Mouse (Mus musculus) liver, embryonic 14.5 days (tissue): Measurements from ENCODE around the gene Prdm2. TPM values are rescaled to one million over a fixed set of nuclear protein-coding genes. Genes with fewer than 3 reads are reported as not detected.
A peak's percentile ranks its signal among the peaks of the same experiment; 100 is the strongest.

Experiments used
- ATAC-seq: fragments of 200-750 bp; cut with Nextera tagmentation; 2 replicates; pipeline ENCODE4 v1.8.0; 2017; ENCODE audit warnings: moderate number of reproducible peaks, mild to moderate bottlenecking, moderate library complexity; ENCODE audit not compliant: insufficient read depth
- DNase-seq, 3 experiments: peaks; one replicate each; pipeline ENCODE4 v3.0.0-alpha.2; 2012 to 2013; ENCODE audit warnings: low read depth in 3 of 3, low spot score in 3 of 3
- H3K27ac ChIP-seq: fragments of 300-500 bp; sonication (generic); 2 replicates; pipeline ENCODE4 v1.5.1; 2014; ENCODE audit warnings: moderate library complexity, mild to moderate bottlenecking, control low read depth, inconsistent platforms
- H3K27me3 ChIP-seq: fragments of 300-500 bp; sonication (generic); 2 replicates; pipeline ENCODE4 v1.6.1; 2014; ENCODE audit warnings: mild to moderate bottlenecking, low read length, moderate library complexity; ENCODE audit not compliant: control insufficient read depth, insufficient read depth
- H3K36me3 ChIP-seq: fragments of 300-500 bp; sonication (generic); replicated peaks from 2 replicates; pipeline ENCODE4 v1.6.1; 2014; ENCODE audit warnings: low read depth; ENCODE audit not compliant: control insufficient read depth, insufficient read depth
- H3K4me1 ChIP-seq, 2 experiments: fragments of 200-500 bp in 1 of 2; fragments of 300-500 bp in 1 of 2; sonication (generic) in 1 of 2; replicated peaks; 2 replicates each; pipeline ENCODE4 v1.6.1; 2012 to 2014; ENCODE audit warnings: antibody characterized with exemption in 1 of 2, inconsistent platforms in 1 of 2, low read length in 1 of 2; ENCODE audit not compliant: control insufficient read depth in 2 of 2, insufficient read depth in 2 of 2
- H3K4me2 ChIP-seq: fragments of 300-500 bp; sonication (generic); 2 replicates; pipeline ENCODE4 v1.6.1; 2014; ENCODE audit warnings: low read depth, mild to moderate bottlenecking, control low read depth, moderate library complexity
- H3K4me3 ChIP-seq, 2 experiments: fragments of 200-500 bp in 1 of 2; fragments of 300-500 bp in 1 of 2; sonication (generic) in 1 of 2; 2 replicates each; pipeline ENCODE4 v1.5.1; 2012 to 2014; ENCODE audit warnings: low read depth in 2 of 2, low read length in 2 of 2, mild to moderate bottlenecking in 2 of 2, control low read depth in 1 of 2, inconsistent platforms in 1 of 2, moderate library complexity in 1 of 2; ENCODE audit not compliant: insufficient read depth in 1 of 2
- H3K9ac ChIP-seq: fragments of 300-500 bp; sonication (generic); replicated peaks from 2 replicates; pipeline ENCODE4 v1.6.1; 2014; ENCODE audit warnings: mild to moderate bottlenecking, control low read depth, moderate library complexity
- H3K9me3 ChIP-seq: fragments of 300-500 bp; sonication (generic); 2 replicates; pipeline ENCODE4 v1.6.1; 2016; ENCODE audit warnings: low read length, mixed read lengths; ENCODE audit not compliant: control insufficient read depth
- CTCF ChIP-seq: IDR thresholded peaks from 2 replicates; pipeline ENCODE4 v1.5.1; 2016; ENCODE audit warnings: antibody characterized with exemption, low read depth, control low read depth
- EP300 ChIP-seq: IDR thresholded peaks from 2 replicates; pipeline ENCODE4 v1.6.1; 2016; ENCODE audit warnings: antibody characterized with exemption, low read depth
- WGBS: fragments of 180-500 bp; shearing (Covaris S2); extraction: QIAGEN DNeasy Blood & Tissue Kit; methylation state at CpG from one replicate; pipeline ENCODE4 v1.1.7; 2014; ENCODE audit not compliant: insufficient replicate concordance; 5-methylcytosine and 5-hydroxymethylcytosine counted together
- polyA plus RNA-seq, 2 experiments: library from polyadenylated mRNA; depleted of rRNA in 1 of 2; stranded (reverse) in 1 of 2; unstranded in 1 of 2; fragments of >200 nt; fragmentation: Nextera tagmentation in 1 of 2; extraction: Ambion mirVana in 1 of 2; gene quantifications; 2 replicates each; pipeline versions ENCODE4 v1.2.1 to v1.2.3; 2012 to 2014

Prdm2 gene
- polyA plus RNA-seq, 2 experiments, result 2.7 to 3.6 TPM

DNA sequence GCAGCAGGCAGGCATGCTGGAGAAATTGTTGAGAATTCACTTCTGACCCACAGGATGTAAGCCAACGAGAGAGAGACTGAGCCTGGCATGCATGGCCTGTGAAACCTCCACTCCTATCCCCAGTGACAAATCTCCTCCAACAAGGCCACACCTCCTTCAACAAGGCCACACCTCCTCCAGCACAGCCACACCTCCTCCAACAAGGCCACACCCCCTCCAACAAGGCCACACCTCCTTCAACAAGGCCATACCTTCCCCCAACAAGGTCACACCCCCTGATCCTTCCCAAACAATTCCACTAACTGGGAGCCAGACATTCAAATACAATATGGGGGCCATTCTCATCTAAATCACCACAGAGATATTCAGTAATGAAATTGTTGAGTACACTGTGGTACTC, 40.6 kb upstream of the Prdm2 start:
- no peak overlapping the region for H3K27ac ChIP-seq
- no peak overlapping the region for H3K4me2 ChIP-seq
- H3K9me3 ChIP-seq, result no peaks in the 10 kb centered on the region
- 43% methylated on average over 1 of the region's 1 CpGs for whole genome bisulfite sequencing
- H3K9ac ChIP-seq, result no peak overlapping the region
- no peaks in the 10 kb centered on the region for H3K27me3 ChIP-seq
- no peaks in the 10 kb centered on the region for H3K4me1 ChIP-seq
- no peak for TF ChIP-seq CTCF
- TF ChIP-seq EP300, result no peak
- no peak for DNase-seq
- H3K36me3 ChIP-seq, result no peaks in the 10 kb centered on the region
- H3K4me3 ChIP-seq, result no peak overlapping the region
- no peak for ATAC-seq

- WGBS, result 66% methylated on average over 5 of the region's 5 CpGs
- no peak for DNase-seq
- no peak overlapping the region for H3K4me2 ChIP-seq
- no peak overlapping the region for H3K9ac ChIP-seq
- H3K36me3 ChIP-seq, result no peaks in the 10 kb centered on the region
- no peak overlapping the region for H3K27ac ChIP-seq
- no peaks in the 10 kb centered on the region for H3K4me1 ChIP-seq
- H3K4me3 ChIP-seq, result no peak overlapping the region
- no peaks in the 10 kb centered on the region for H3K27me3 ChIP-seq
- no peak for ATAC-seq
- peak; percentile 81 for TF ChIP-seq CTCF
- no peak for TF ChIP-seq EP300
- no peaks in the 10 kb centered on the region for H3K9me3 ChIP-seq
Observed at GRCm38 (mm10) chr4:143248050-143248449, 35.3 kb upstream of the Prdm2 start.

- H3K4me1 ChIP-seq, result 0 out of 4 replicates have a peak, but pooled peaks cover 0 to 2% of the 10 kb centered on the region in 2 experiments
- no peaks in the 10 kb centered on the region for H3K9me3 ChIP-seq
- no peak for ATAC-seq
- H3K9ac ChIP-seq, result no peak overlapping the region
- H3K27me3 ChIP-seq, result no peaks in the 10 kb centered on the region
- TF ChIP-seq EP300 (no peak), CTCF (no peak)
- no peak overlapping the region for H3K27ac ChIP-seq
- H3K4me3 ChIP-seq, result no peak overlapping the region
- H3K36me3 ChIP-seq, result no peaks in the 10 kb centered on the region
- 53% methylated on average over 9 of the region's 9 CpGs for WGBS
- no peak for DNase-seq
- no peak overlapping the region for H3K4me2 ChIP-seq
Observed at GRCm38 (mm10) chr4:143241294-143241693, 28.5 kb upstream of the Prdm2 start.

DNA sequence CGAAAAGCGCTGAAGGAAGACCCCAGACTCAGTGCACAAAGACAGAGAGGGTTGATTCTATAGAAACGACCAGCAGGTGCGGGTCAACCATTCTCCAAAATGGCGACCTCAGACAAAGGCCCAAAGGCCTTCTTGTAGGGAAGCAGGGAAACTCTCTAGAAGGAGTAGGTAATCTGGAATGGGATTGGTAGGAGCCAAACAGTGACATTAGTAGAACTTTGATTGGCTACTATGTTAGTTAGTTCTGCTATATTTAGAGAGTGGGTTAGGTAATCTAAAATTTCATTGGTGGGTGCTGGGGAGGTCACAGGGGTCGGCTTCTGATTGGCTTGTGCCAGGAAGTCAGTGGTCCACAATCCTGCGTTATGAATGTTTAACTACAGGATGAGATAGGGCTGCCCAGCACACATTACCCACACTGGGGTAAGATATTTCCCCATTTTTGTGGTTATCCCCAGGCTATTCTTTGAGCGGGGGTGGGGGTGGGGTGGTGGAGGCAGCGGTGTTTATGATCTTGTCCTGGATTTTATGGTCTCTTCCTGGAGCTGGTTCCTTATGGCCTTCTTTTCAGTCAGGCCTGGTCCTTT, 26.9 kb upstream of the Prdm2 start:
- DNase-seq (no peak), ATAC-seq (peak; percentile 23; the same call in 1 of the 2 replicates)
- TF ChIP-seq CTCF (no peak), EP300 (no peak)
- Histone ChIP-seq H3K4me3 (no peak overlapping the region), H3K9me3 (no peaks in the 10 kb centered on the region), H3K27me3 (no peaks in the 10 kb centered on the region), H3K4me1 (0 out of 4 replicates have a peak, but pooled peaks cover 0 to 2% of the 10 kb centered on the region in 2 experiments), H3K4me2 (no peak overlapping the region), H3K9ac (no peak overlapping the region), H3K36me3 (no peaks in the 10 kb centered on the region), H3K27ac (no peak overlapping the region)
- WGBS, result 46% methylated on average over 9 of the region's 9 CpGs

DNA sequence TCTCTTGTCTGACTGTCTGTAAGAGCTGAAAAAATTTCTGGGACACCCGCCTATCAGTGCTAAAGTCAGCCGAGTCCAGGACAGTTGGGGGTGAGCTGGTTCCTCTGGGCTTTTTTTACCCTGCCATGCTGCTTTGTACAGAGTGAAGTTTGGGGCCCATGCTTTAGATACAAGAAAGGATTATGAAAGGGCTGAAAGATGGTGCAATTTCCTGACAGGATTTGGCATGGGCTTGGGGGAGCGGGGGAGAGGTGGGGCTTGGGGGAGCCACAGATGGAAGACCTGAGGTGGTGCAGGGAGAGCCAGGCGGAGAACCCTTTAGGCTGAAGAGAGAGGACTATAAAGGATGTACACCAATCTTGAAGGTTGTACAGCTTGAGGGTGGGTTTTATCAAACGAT, 26.3 kb upstream of the Prdm2 start:
- Histone ChIP-seq H3K4me1 (0 out of 4 replicates have a peak, but pooled peaks cover 0 to 2% of the 10 kb centered on the region in 2 experiments), H3K4me2 (no peak overlapping the region), H3K36me3 (no peaks in the 10 kb centered on the region), H3K27ac (no peak overlapping the region), H3K9ac (no peak overlapping the region), H3K27me3 (no peaks in the 10 kb centered on the region), H3K4me3 (no peak overlapping the region), H3K9me3 (no peaks in the 10 kb centered on the region)
- DNase-seq (no peak), ATAC-seq (0 out of 2 replicates have a peak, but pooled peaks have one; percentile 13)
- no peak for TF ChIP-seq CTCF
- no peak for TF ChIP-seq EP300
- 58% methylated on average over 5 of the region's 5 CpGs for WGBS
